Mouse (Mus musculus): ENCODE measurements around the gene Golt1b. TPM values are rescaled to one million over a fixed set of nuclear protein-coding genes. Genes with fewer than 3 reads are reported as not detected.
"Not testable (repeated sequence)": the region's sequence is repeated elsewhere in the genome, so short reads cannot be mapped to it uniquely, and the experiment has no call there.

Gene Golt1b
- 18.9 and 29.6 TPM in 2 replicates for polyA plus RNA-seq (2012; ENCODE audit: insufficient read depth, insufficient read length, missing spikeins)

DNA sequence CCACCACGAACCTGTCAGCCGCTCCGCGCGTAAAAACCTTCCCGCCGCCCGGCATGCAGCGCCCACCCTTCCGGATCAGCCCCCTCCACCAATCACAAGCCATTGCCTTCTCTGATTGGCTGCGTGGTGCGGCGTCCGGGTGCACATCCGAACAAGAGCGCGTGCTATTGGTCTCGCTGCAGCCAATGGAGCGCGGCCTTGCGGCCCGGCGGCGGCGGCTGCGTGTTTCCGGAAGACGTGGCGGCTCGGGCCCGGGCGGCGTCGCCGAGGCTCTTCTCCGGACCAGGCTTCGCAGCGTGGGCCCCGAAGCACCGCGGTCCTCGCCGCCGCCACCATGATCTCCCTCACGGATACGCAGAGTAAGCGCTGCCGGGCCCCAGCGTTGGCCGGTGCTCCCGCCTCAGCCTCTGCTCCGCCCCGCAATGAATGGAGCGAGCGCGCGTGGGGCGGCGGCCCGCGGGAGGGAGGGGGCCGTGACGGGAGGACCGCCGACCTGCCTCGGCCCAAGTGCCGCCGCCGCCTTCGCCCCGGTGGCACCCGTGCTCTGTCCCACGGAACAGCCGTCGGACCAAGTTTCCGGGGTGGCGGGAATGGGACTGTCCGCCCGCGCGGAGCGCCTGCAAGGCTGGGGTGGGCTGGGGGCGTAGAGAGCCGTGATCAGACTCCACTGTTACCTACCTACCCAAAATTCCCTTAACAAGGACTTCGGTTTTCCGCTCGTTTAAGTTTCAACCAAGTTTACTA, at the start of gene Golt1b, which contains the start of gene Recql:
Gene Golt1b (plus strand): TSS at position 211 of the 744 bp plus-strand sequence.
Gene Recql (minus strand): TSS at position 77 of the 744 bp plus-strand sequence.
- H3K4me3 ChIP-seq (ENCODE audit: insufficient read depth, low read length) = peak within 1 kb of the TSS; percentile 98
- no peak within 1 kb of the TSS for H3K27ac ChIP-seq (ENCODE audit: insufficient read depth, low read depth, low read length)
- H3K4me1 ChIP-seq (ENCODE audit: control insufficient read depth, insufficient read depth, low read length) = peaks cover 32% of the 10 kb centered on the region
- TF ChIP-seq CTCF (IDR thresholded peaks at IDR 0.05; ENCODE audit: low read depth, low read length) = no peak
- TF ChIP-seq POLR2A (IDR thresholded peaks at IDR 0.05; ENCODE audit: borderline replicate concordance, low read depth, low read length) = no peak

DNA sequence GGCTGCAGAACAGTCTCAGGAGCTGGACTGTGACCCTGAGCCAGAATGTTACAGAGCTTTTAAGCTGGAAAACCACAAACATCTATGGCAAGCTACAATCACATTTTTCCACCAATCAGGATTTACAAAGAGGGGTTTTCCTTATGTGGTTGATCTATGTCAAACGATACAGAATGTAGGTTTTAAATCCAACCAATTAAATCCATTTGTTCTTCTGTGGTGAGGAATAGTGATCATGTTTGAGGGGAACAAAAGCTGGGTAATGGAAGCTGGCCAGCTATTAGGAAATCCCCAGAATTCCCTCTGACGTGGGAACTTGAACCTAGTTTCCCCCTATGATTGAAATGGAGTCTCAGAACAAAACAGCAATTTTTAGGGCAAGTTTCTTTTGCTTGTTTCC, 48.1 kb upstream of the Golt1b start:
- Histone ChIP-seq H3K4me3 (ENCODE audit: insufficient read depth, low read length) (no peak overlapping the region), H3K27ac (ENCODE audit: insufficient read depth, low read depth, low read length) (no peak overlapping the region), H3K4me1 (ENCODE audit: control insufficient read depth, insufficient read depth, low read length) (no peaks in the 10 kb centered on the region)
- no peak for TF ChIP-seq CTCF (IDR thresholded peaks at IDR 0.05; ENCODE audit: low read depth, low read length)

- H3K4me1 ChIP-seq (ENCODE audit: control insufficient read depth, insufficient read depth, low read length) = no peaks in the 10 kb centered on the region
- no peak overlapping the region for H3K27ac ChIP-seq (ENCODE audit: insufficient read depth, low read depth, low read length)
- TF ChIP-seq POLR2A (IDR thresholded peaks at IDR 0.05; ENCODE audit: borderline replicate concordance, low read depth, low read length) (no peak), CTCF (IDR thresholded peaks at IDR 0.05; ENCODE audit: low read depth, low read length) (no peak)
- H3K4me3 ChIP-seq (ENCODE audit: insufficient read depth, low read length) = no peak overlapping the region
Measured at GRCm38 (mm10) chr6:142339576-142339975, 47.4 kb upstream of the Golt1b start.

- Histone ChIP-seq H3K4me3 (ENCODE audit: insufficient read depth, low read length) (no peak overlapping the region), H3K27ac (ENCODE audit: insufficient read depth, low read depth, low read length) (no peak overlapping the region), H3K4me1 (ENCODE audit: control insufficient read depth, insufficient read depth, low read length) (peaks cover 3% of the 10 kb centered on the region; the same call in 1 of the 2 replicates)
- TF ChIP-seq CTCF (IDR thresholded peaks at IDR 0.05; ENCODE audit: low read depth, low read length) (no peak), POLR2A (IDR thresholded peaks at IDR 0.05; ENCODE audit: borderline replicate concordance, low read depth, low read length) (no peak)
Measured at GRCm38 (mm10) chr6:142343561-142343960, 43.5 kb upstream of the Golt1b start.

GRCm38 (mm10) chr6:142345440-142346038, 41.5 kb upstream of the Golt1b start, which contains the start of gene Pyroxd1:
Gene Pyroxd1, plus strand, starts transcription at chr6:142345654.
- H3K4me3 ChIP-seq (ENCODE audit: insufficient read depth, low read length) = peak within 1 kb of the TSS; percentile 98
- TF ChIP-seq CTCF (IDR thresholded peaks at IDR 0.05; ENCODE audit: low read depth, low read length) (no peak), POLR2A (IDR thresholded peaks at IDR 0.05; ENCODE audit: borderline replicate concordance, low read depth, low read length) (no peak)
- H3K4me1 ChIP-seq (ENCODE audit: control insufficient read depth, insufficient read depth, low read length) = peaks cover 3% of the 10 kb centered on the region; the same call in 1 of the 2 replicates
- peak within 1 kb of the TSS; percentile 99 for H3K27ac ChIP-seq (ENCODE audit: insufficient read depth, low read depth, low read length)

GRCm38 (mm10) chr6:142346181-142347110, 40.6 kb upstream of the Golt1b start:
- H3K27ac ChIP-seq (ENCODE audit: insufficient read depth, low read depth, low read length) = peak overlapping the region; percentile 99
- H3K4me3 ChIP-seq (ENCODE audit: insufficient read depth, low read length) = peak overlapping the region; percentile 98

GRCm38 (mm10) chr6:142347431-142348385, 39.3 kb upstream of the Golt1b start:
- H3K4me3 ChIP-seq (ENCODE audit: insufficient read depth, low read length) = no peak overlapping the region
- TF ChIP-seq CTCF (IDR thresholded peaks at IDR 0.05; ENCODE audit: low read depth, low read length) = no peak
- no peak overlapping the region for H3K27ac ChIP-seq (ENCODE audit: insufficient read depth, low read depth, low read length)
- H3K4me1 ChIP-seq (ENCODE audit: control insufficient read depth, insufficient read depth, low read length) = peaks cover 3% of the 10 kb centered on the region; the same call in 1 of the 2 replicates

More at GRCm38 (mm10) chr6:142346181-142347110, 40.6 kb upstream of the Golt1b start:
- H3K4me1 ChIP-seq (ENCODE audit: control insufficient read depth, insufficient read depth, low read length) = peaks cover 3% of the 10 kb centered on the region; the same call in 1 of the 2 replicates
- TF ChIP-seq POLR2A (IDR thresholded peaks at IDR 0.05; ENCODE audit: borderline replicate concordance, low read depth, low read length) = no peak
- no peak for TF ChIP-seq CTCF (IDR thresholded peaks at IDR 0.05; ENCODE audit: low read depth, low read length)

- not testable (repeated sequence) for H3K4me3 ChIP-seq (ENCODE audit: insufficient read depth, low read length); H3K4me1 ChIP-seq (ENCODE audit: control insufficient read depth, insufficient read depth, low read length); H3K27ac ChIP-seq (ENCODE audit: insufficient read depth, low read depth, low read length)
Measured at GRCm38 (mm10) chr6:142352099-142352498, 34.9 kb upstream of the Golt1b start.

- Histone ChIP-seq H3K4me3 (ENCODE audit: insufficient read depth, low read length) (no peak overlapping the region), H3K4me1 (ENCODE audit: control insufficient read depth, insufficient read depth, low read length) (no peaks in the 10 kb centered on the region), H3K27ac (ENCODE audit: insufficient read depth, low read depth, low read length) (no peak overlapping the region)
- no peak for TF ChIP-seq CTCF (IDR thresholded peaks at IDR 0.05; ENCODE audit: low read depth, low read length)
- no peak for TF ChIP-seq POLR2A (IDR thresholded peaks at IDR 0.05; ENCODE audit: borderline replicate concordance, low read depth, low read length)
Measured at GRCm38 (mm10) chr6:142357106-142357505, 29.9 kb upstream of the Golt1b start.
